Mouse (Mus musculus): ENCODE measurements around the gene Atg10.

- TF ChIP-seq CTCF (conservative IDR thresholded peaks at IDR 0.05; ENCODE audit: low read length) (no peak), NANOG (IDR thresholded peaks at IDR 0.05; ENCODE audit: borderline replicate concordance, low read length) (no peak)
Measured at GRCm38 (mm10) chr13:90968940-90969339, 254.8 kb downstream of the Atg10 start.

Measured in E14TG2a.4 (cell line).